8 mouse cellular contexts compared by ENCODE assay signal in genomic region chr19:55556168-55556999, GRCm38 (mm10).
A peak's percentile ranks its signal among the peaks of the same experiment; 100 is the strongest.
DNase-seq lines count a peak whose midpoint lies in the region; ATAC-seq and TF ChIP-seq lines count a peak whose summit lies in the region.

No protein-coding gene starts in this region.

- no peak for TF ChIP-seq POLR2A in spleen, adult 2 months (IDR thresholded peaks at IDR 0.05; ENCODE audit: low read depth, low read length)

- H3K36me3 ChIP-seq in forebrain, embryonic 11.5 days (ENCODE audit: control insufficient read depth, insufficient read depth, low read length): no peaks in the 10 kb centered on the region
- H3K36me3 ChIP-seq in hindbrain, embryonic 13.5 days: no peaks in the 10 kb centered on the region
- H3K36me3 ChIP-seq in spleen, adult 2 months (ENCODE audit: control insufficient read depth, insufficient read depth, low read length): no peaks in the 10 kb centered on the region

- TF ChIP-seq CTCF in spleen, adult 2 months (IDR thresholded peaks at IDR 0.05; ENCODE audit: extremely low read depth, insufficient read depth, insufficient read length, insufficient replicate concordance): no peak

- ATAC-seq in forebrain, embryonic 11.5 days (replicated peaks; ENCODE audit: low FRiP score): peak; percentile 99
- ATAC-seq in hindbrain, embryonic 13.5 days (ENCODE audit: low FRiP score): peak; percentile 96
- ATAC-seq in megakaryocyte-erythroid progenitor cell, adult 5-6 weeks (replicated peaks; ENCODE audit: low FRiP score, low TSS enrichment, poor library complexity, severe bottlenecking): peak; percentile 52; the same call in 1 of the 2 replicates

- no peak overlapping the region for H3K4me3 ChIP-seq in forebrain, embryonic 11.5 days (ENCODE audit: low read depth, low read length)
- H3K4me3 ChIP-seq in hindbrain, embryonic 13.5 days: peak overlapping the region; percentile 16
- no peak overlapping the region for H3K4me3 ChIP-seq in spleen, adult 2 months (ENCODE audit: extremely low read depth, insufficient read depth, insufficient read length)

- no peaks in the 10 kb centered on the region for H3K9me3 ChIP-seq in forebrain, embryonic 11.5 days (ENCODE audit: control insufficient read depth, low read length)
- no peaks in the 10 kb centered on the region for H3K9me3 ChIP-seq in hindbrain, embryonic 13.5 days

- H3K27ac ChIP-seq in forebrain, embryonic 11.5 days (ENCODE audit: low read depth, low read length): peak overlapping the region; percentile 50; the same call in 1 of the 2 replicates
- peak overlapping the region; percentile 42 for H3K27ac ChIP-seq in hindbrain, embryonic 13.5 days
- no peak overlapping the region for H3K27ac ChIP-seq in spleen, adult 2 months (ENCODE audit: insufficient read depth, low read length)

- 2% methylated on average over 21 of the region's 21 CpGs for WGBS in forebrain, embryonic 11.5 days
- 5% methylated on average over 21 of the region's 21 CpGs for WGBS in hindbrain, embryonic 13.5 days
- 41% methylated on average over 21 of the region's 21 CpGs for WGBS in spleen, adult 2 months

- DNase-seq in thymus, postnatal 4 days: peak; percentile 27
- DNase-seq in thymus, postnatal 10 days (ENCODE audit: low spot score in 2 of 2): no peak
- peak; percentile 92 for DNase-seq in forebrain, embryonic 11.5 days (ENCODE audit: low spot score)
- DNase-seq in layer of hippocampus, adult 9-11 months: peak; percentile 56
- DNase-seq in spleen, adult 2 months (ENCODE audit: low read depth in 1 of 2, low spot score in 2 of 2): peak; percentile 54 to 67
- no peak for DNase-seq in c-Kit-positive CD71-positive TER-119-positive erythroid progenitor cells, embryonic 14.5 days (ENCODE audit: low spot score)

- H3K4me2 ChIP-seq in forebrain, embryonic 11.5 days (ENCODE audit: low read depth, low read length, severe bottlenecking): peak overlapping the region; percentile 42
- peak overlapping the region; percentile 47 for H3K4me2 ChIP-seq in hindbrain, embryonic 13.5 days

- peaks cover 16% of the 10 kb centered on the region for H3K4me1 ChIP-seq in forebrain, embryonic 11.5 days (replicated peaks; ENCODE audit: control insufficient read depth, insufficient read depth, low read length)
- H3K4me1 ChIP-seq in hindbrain, embryonic 13.5 days (replicated peaks): peaks cover 16% of the 10 kb centered on the region
- H3K4me1 ChIP-seq in spleen, adult 2 months (ENCODE audit: control insufficient read depth, insufficient read depth, insufficient read length): peaks cover 3% of the 10 kb centered on the region; the same call in 1 of the 2 replicates

- no peak overlapping the region for H3K9ac ChIP-seq in forebrain, embryonic 11.5 days (ENCODE audit: low read length)
- peak overlapping the region; percentile 24; the same call in 1 of the 2 replicates for H3K9ac ChIP-seq in hindbrain, embryonic 13.5 days

- H3K27me3 ChIP-seq in forebrain, embryonic 11.5 days (ENCODE audit: control insufficient read depth, insufficient read depth, low read length): peaks cover 19% of the 10 kb centered on the region
- H3K27me3 ChIP-seq in hindbrain, embryonic 13.5 days: peaks cover 58% of the 10 kb centered on the region
- no peaks in the 10 kb centered on the region for H3K27me3 ChIP-seq in spleen, adult 2 months (ENCODE audit: control insufficient read depth, insufficient read depth, low read length)

Comparison
In these comparisons a context has a peak if more than half of its experiments do, and no peak if none do; other contexts are left out.
1. DNase-seq: peak in thymus, postnatal 4 days (single experiment), forebrain, embryonic 11.5 days (single experiment), layer of hippocampus, adult 9-11 months (single experiment) and spleen, adult 2 months (2 of 2); none in thymus, postnatal 10 days (0 of 2) and c-Kit-positive CD71-positive TER-119-positive erythroid progenitor cells, embryonic 14.5 days (single experiment).
2. Peak in every context shown above with its lines, with median percentiles within 50 percentile points of each other: ATAC-seq.